Mouse (Mus musculus): ENCODE results near the gene Rad50. TPM values are rescaled to one million over a fixed set of nuclear protein-coding genes. Genes with fewer than 3 reads are reported as not detected.
A peak's percentile ranks its signal among the peaks of the same experiment; 100 is the strongest.

Gene Rad50
- total RNA-seq, 1 experiment from 2014 or later, result 112 TPM

DNA sequence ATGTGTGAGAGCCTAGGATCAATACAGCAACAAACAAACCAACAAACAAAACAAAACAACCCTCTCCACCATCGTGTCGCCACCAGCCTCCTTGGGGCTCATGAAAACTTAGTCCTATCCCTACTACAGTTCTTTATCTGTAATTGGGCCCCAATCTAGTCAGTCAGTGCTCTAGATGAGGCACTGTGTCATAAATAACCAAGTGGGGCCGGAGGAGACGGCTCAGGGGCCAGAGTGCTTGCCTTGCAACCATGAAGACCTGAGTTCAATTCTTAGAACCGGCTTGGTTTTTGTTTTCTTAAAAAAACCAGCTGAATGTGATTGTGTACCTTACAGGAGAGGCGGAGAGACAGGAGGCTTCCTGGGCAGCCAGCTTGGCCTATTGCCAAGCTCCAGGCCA lies 91.9 kb downstream of the Rad50 start:
- ATAC-seq (replicated peaks; ENCODE audit: low read depth, poor library complexity, severe bottlenecking), result no peak

DNA sequence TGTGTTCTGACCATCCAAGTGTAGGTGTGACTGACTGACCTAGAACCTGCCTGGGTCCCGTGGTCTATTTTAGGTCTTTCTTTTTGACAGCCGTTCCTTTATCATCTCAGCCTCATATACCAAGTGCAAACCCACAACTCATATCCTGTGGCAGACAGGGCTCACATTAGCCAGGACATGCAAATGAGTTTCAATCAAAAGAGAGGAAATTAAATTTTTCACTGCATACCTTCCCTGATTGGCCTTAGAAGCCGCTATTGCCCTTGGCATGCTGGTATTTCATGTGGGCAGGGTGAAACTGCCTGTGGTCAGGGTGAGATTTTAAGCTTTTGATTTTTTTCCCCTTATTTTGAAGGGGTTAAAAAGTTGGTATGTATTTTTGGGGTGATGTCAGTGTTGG lies 97.4 kb downstream of the Rad50 start:
- peak; percentile 36 for ATAC-seq (replicated peaks; ENCODE audit: low read depth, poor library complexity, severe bottlenecking)

DNA sequence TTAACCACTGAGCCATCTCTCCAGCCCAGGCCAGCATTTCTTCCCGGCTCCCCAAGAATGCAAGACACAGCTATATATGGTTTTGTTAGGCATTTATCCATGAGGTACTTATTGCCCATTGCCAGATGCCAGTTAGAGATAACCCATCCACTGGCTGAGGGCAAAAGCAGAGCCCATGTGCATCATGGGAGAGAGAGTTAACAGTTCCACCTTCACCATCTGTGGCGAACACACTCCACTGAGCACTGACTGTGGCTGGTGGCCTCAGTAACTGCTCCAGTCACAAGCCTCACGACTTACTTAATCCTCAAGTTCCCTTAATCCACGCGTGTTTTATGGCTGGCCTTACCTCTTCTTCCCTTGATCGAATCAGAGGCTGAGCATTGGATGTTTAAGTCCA lies 97.9 kb downstream of the Rad50 start:
- ATAC-seq (replicated peaks; ENCODE audit: low read depth, poor library complexity, severe bottlenecking), result peak; percentile 40

DNA sequence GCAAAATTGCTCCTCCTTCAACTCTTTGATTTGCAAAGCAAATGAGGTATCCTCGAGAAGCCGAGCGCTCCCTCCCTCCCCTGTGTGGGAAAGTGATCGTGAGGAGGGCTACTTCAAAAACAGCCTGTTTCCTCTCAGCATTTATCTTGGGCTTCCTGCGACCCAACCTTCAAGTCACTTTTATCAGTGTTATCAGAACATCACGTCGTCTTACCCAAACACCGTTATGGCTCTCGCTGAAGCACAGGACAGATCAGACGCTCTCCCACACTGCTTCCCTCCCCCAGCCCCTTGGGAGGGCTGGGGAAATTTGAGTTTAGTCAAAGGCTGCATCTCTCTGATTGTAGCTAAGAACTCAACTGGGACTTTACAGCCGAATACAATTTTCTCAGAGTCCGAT lies 101.5 kb downstream of the Rad50 start:
- ATAC-seq (replicated peaks; ENCODE audit: low read depth, poor library complexity, severe bottlenecking), result peak; percentile 30; the same call in 1 of the 2 replicates

- no peak for ATAC-seq (replicated peaks; ENCODE audit: low read depth, poor library complexity, severe bottlenecking)
Measured at GRCm38 (mm10) chr11:53604983-53605382, 102.1 kb downstream of the Rad50 start.

Other genes starting within 250 kb of the Rad50 start
- not detected in 2 replicates for gene Gm9837, start 236.8 kb downstream of the Rad50 start, total RNA-seq (2017)
- gene Gm9945, start 227.2 kb downstream of the Rad50 start, total RNA-seq (2017), result not detected in 2 replicates
- gene Sowaha, start 227.0 kb downstream of the Rad50 start, total RNA-seq (2017), result 1.0 and 1.5 TPM in 2 replicates
- 64.2 and 75.0 TPM in 2 replicates for gene Sept8, start 188.1 kb downstream of the Rad50 start, total RNA-seq (2017)
- gene Kif3a, start 139.9 kb downstream of the Rad50 start, total RNA-seq (2017), result 18.9 and 20.0 TPM in 2 replicates
- 0.73 TPM in 1 of 2 replicates, not detected in the other for gene Il4, start 88.7 kb downstream of the Rad50 start, total RNA-seq (2017)
- gene Il13, start 72.6 kb downstream of the Rad50 start, total RNA-seq (2017), result 2.1 TPM in 1 of 2 replicates, not detected in the other
- not detected in 2 replicates for gene Il5, start 13.5 kb upstream of the Rad50 start, total RNA-seq (2017)
- gene Irf1, start 62.7 kb upstream of the Rad50 start, total RNA-seq (2017), result 57.2 and 69.8 TPM in 2 replicates
- gene Gm17334, start 65.9 kb upstream of the Rad50 start, total RNA-seq (2017), result 0.69 TPM in 1 of 2 replicates, not detected in the other
- 3.6 and 4.5 TPM in 2 replicates for gene Gm12216, start 151.9 kb upstream of the Rad50 start, total RNA-seq (2017)
- gene Slc22a5, start 184.3 kb upstream of the Rad50 start, total RNA-seq (2017), result 7.8 and 11.0 TPM in 2 replicates

Data from common myeloid progenitor, adult 5-6 weeks (primary cell).